Mouse (Mus musculus): Measurements from ENCODE around the gene Dapk1. TPM values are rescaled to one million over a fixed set of nuclear protein-coding genes. Genes with fewer than 3 reads are reported as not detected.

Dapk1 gene
- polyA plus RNA-seq, 1 experiment from 2014 or later: 8.8 TPM

DNA sequence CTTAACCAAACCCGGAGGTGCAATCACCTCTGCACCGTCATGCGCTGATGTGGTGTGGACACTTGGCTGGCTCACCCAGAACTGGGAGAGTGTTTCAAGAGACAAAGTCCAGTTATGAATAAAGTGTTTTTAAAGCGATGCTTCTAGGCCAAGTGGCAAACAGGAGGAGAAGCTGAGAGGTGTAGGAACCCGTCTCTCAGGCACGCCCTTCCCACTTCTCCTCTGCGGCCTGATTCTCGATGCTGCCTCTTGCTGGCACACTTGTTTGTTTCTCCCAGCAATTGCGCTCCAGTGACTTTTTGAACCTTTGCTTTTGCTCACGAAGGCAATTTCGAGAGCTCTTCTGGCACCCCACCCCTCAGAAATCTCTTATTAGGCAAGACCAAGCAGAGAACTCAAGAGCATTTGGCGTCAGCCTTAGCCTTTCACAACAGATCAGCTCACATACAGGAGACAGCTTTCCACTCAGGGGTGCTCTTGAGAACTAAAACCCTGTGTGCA is 100.0 kb downstream of the Dapk1 start:
- Histone ChIP-seq H3K27me3 (replicated peaks) (no peaks in the 10 kb centered on the region), H3K36me3 (peaks cover 15% of the 10 kb centered on the region; the same call in 1 of the 2 replicates), H3K4me3 (no peak overlapping the region), H3K27ac (no peak overlapping the region), H3K4me2 (no peak overlapping the region), H3K4me1 (peaks cover under 1% of the 10 kb centered on the region; the same call in 1 of the 2 replicates), H3K9me3 (replicated peaks) (no peaks in the 10 kb centered on the region), H3K9ac (no peak overlapping the region)
- no peak for ATAC-seq
- 86% methylated on average over 12 of the region's 12 CpGs for WGBS (ENCODE audit: insufficient replicate concordance)

DNA sequence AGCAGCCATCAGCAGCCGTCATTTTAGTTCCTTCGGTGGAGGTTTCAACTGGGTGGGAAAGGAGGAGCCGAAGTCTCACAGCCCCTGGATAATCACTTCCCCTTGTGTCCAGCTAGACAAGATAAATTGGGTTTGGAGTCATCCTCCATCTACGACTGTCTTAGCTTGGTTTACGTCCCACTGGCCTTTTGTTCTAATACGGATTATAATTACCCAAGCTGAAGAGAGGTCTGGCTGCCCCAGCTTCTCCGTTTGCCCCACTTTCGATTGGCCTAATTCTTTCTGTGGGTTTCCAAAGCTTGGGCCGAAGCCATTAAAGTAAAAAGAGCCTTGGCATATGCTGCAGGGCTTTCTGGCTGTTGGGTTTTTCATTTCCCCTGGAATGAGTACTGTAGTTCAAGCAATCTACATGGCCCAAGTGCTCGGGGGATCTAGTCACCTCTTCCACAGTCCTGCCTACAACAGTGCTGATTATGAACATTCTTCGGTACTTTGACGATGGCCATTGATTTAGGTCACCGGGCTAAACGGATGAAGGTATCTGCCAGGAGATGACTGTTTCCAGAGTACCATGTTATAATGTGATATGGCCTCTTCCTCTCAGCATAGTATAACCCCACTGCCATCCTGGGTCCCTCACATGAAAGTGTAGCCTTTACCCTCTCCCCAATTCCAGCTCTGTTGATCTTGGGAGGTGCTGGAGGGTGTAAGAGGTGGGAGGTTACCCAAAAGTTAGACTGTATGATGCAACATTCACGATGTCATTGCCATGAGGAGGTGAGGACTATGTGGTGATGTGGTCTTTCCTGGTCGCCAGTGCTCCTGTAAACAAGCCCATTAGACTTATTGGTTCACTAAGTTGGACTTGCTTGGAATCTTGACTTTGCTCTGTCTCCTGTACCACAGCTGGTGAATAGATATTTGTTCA is 106.1 kb downstream of the Dapk1 start:
- Histone ChIP-seq H3K27ac (no peak overlapping the region), H3K36me3 (0 out of 2 replicates have a peak, but pooled peaks cover 10% of the 10 kb centered on the region), H3K4me1 (peaks cover 15% of the 10 kb centered on the region; the same call in 1 of the 2 replicates), H3K4me2 (no peak overlapping the region), H3K9ac (no peak overlapping the region), H3K27me3 (replicated peaks) (no peaks in the 10 kb centered on the region), H3K9me3 (replicated peaks) (no peaks in the 10 kb centered on the region), H3K4me3 (no peak overlapping the region)
- 75% methylated on average over 16 of the region's 16 CpGs for WGBS (ENCODE audit: insufficient replicate concordance)
- peak; percentile 10; the same call in 1 of the 2 replicates for ATAC-seq

DNA sequence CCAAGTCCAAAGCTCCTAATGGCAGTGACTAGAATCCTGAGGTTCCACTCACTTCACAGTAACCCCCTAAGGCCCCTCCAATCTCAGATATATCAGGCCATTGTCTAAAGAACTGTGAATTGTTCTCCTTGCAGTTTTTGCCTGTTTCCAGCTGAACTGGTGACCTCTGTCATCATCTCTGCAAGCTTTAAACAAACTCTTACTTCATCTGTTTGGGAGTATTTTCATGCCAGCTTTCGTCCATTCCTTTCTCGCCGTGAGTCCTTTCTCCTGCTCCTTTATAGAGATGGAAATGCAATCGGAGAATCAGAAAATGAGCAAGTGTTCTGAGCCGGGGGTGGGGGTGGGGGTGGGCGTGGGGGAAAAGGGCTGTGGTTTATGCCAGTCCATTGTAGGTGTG is 107.4 kb downstream of the Dapk1 start:
- Histone ChIP-seq H3K9me3 (replicated peaks) (no peaks in the 10 kb centered on the region), H3K27me3 (replicated peaks) (no peaks in the 10 kb centered on the region), H3K27ac (no peak overlapping the region), H3K36me3 (0 out of 2 replicates have a peak, but pooled peaks cover 8% of the 10 kb centered on the region), H3K4me3 (no peak overlapping the region), H3K9ac (no peak overlapping the region), H3K4me2 (no peak overlapping the region), H3K4me1 (peaks cover 15% of the 10 kb centered on the region; the same call in 1 of the 2 replicates)
- WGBS (ENCODE audit: insufficient replicate concordance): 69% methylated on average over 6 of the region's 6 CpGs
- no peak for ATAC-seq

DNA sequence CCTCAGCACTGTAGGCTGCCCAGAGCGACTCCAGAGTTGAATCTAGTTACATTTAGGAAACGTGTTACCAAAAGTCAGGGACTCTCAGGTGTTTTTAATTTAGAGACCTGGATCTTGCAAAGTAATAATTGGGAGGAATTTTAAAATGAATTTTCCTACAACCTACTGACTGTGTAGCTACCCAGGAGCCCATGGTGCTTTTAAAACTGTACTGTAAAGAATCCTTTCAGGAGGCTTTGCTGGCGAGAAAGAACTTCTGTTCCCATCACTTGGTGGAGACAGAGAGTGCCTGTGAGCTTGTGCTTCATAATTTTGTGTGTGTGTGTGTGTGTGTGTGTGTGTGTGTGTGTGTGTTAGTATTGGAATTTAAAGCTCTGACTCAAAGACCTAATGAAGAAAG is 109.2 kb downstream of the Dapk1 start:
- WGBS (ENCODE audit: insufficient replicate concordance): 72% methylated on average over 3 of the region's 3 CpGs

DNA sequence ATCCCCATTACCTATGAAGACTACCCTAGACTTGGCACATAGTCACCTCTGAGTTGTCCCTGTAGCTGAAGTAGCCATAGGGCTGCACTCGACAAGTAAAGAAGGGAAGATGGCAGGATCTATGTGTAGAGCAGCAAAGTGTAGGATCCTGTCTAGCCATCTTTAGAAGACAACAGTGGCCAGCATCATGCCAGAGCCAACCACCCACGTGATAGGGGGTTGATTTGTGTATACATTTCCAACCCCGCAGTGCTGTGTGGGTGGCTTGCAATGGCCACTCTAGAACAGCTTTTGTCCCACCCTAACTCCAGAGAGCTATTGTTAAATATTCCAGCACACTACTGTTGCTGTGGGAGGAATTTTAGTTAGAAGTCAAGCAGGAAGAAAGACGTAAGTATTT is 111.8 kb downstream of the Dapk1 start:
- Histone ChIP-seq H3K9me3 (replicated peaks) (no peaks in the 10 kb centered on the region), H3K36me3 (peaks cover 4% of the 10 kb centered on the region; the same call in 1 of the 2 replicates), H3K4me1 (peaks cover 8% of the 10 kb centered on the region; the same call in 1 of the 2 replicates), H3K27ac (no peak overlapping the region), H3K9ac (no peak overlapping the region), H3K4me3 (no peak overlapping the region), H3K4me2 (no peak overlapping the region), H3K27me3 (replicated peaks) (no peaks in the 10 kb centered on the region)
- 72% methylated on average over 4 of the region's 4 CpGs for WGBS (ENCODE audit: insufficient replicate concordance)
- ATAC-seq: no peak

More for the DNA sequence above, 109.2 kb downstream of the Dapk1 start:
- Histone ChIP-seq H3K27me3 (replicated peaks) (no peaks in the 10 kb centered on the region), H3K9ac (no peak overlapping the region), H3K27ac (no peak overlapping the region), H3K9me3 (replicated peaks) (no peaks in the 10 kb centered on the region), H3K36me3 (no peaks in the 10 kb centered on the region), H3K4me2 (no peak overlapping the region), H3K4me1 (peaks cover 15% of the 10 kb centered on the region; the same call in 1 of the 2 replicates), H3K4me3 (no peak overlapping the region)
- ATAC-seq: no peak

DNA sequence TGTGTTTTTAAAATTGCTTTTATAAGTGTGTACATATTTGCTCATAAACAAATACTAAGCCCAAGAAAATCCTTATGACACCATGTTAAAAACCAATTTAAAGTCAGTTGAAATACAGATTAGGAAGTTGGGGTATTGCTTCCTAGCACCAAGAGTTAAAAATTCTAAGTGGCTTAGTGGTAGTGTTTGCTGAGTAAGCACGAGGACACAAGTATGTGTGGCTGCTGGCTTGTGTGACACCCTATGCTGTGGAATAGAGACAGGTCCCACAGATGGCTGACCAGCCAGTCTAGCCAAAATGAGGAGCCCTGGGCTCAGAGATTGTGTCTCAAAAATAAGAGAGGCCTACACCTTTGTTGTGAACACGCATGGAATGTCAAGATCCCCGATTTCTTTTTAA is 114.4 kb downstream of the Dapk1 start:
- H3K4me3 ChIP-seq: no peak overlapping the region
- peaks cover 21% of the 10 kb centered on the region; the same call in 1 of the 2 replicates for H3K36me3 ChIP-seq
- no peak for ATAC-seq
- no peak overlapping the region for H3K9ac ChIP-seq
- no peak overlapping the region for H3K4me2 ChIP-seq
- no peaks in the 10 kb centered on the region for H3K27me3 ChIP-seq (replicated peaks)
- no peak overlapping the region for H3K27ac ChIP-seq
- 67% methylated on average over 3 of the region's 3 CpGs for WGBS (ENCODE audit: insufficient replicate concordance)
- H3K4me1 ChIP-seq: no peaks in the 10 kb centered on the region
- no peaks in the 10 kb centered on the region for H3K9me3 ChIP-seq (replicated peaks)

DNA sequence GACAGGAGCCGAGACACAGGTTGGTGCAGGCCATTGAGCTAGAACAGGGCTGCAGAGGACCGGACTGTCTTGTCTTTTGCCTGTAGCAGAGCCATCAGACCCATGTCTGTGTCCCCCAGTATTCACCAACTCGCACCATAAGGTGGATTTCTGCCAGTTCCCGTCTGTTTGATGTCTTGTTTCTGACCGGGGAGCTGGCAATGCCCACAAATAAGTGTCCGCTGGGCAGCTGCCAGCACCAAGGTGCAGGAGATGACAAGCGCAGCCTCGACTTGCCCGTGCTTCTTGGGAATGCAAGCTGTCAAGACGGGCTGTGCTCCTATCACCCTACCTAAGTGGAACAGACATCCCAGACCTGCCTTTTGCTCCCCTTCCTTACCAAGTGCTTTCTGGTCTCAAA is 115.7 kb downstream of the Dapk1 start:
- 81% methylated on average over 10 of the region's 10 CpGs for WGBS (ENCODE audit: insufficient replicate concordance)
- Histone ChIP-seq H3K4me3 (no peak overlapping the region), H3K4me2 (no peak overlapping the region), H3K27ac (no peak overlapping the region), H3K4me1 (no peaks in the 10 kb centered on the region), H3K9me3 (replicated peaks) (no peaks in the 10 kb centered on the region), H3K36me3 (peaks cover 26% of the 10 kb centered on the region; the same call in 1 of the 2 replicates), H3K27me3 (replicated peaks) (no peaks in the 10 kb centered on the region), H3K9ac (no peak overlapping the region)
- ATAC-seq: no peak

DNA sequence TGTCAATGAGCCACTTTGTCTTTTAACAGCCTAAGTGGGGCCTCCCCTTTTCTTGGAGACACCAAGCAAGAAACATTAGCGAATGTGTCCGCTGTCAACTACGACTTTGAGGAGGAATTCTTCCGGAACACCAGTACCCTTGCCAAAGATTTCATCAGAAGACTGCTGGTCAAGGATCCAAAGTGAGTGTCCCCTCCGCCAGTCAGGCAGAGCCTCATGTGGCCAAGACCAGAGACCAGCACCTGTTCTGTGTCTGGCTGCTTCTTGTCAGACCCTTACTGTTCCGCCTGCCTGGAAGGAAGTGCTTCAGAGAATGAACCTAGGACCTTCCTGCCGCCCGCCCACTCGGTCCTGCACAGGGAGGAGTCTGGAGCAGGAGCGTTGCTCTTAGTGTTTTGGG is 117.8 kb downstream of the Dapk1 start:
- Histone ChIP-seq H3K27me3 (replicated peaks) (no peaks in the 10 kb centered on the region), H3K9me3 (replicated peaks) (no peaks in the 10 kb centered on the region), H3K4me2 (no peak overlapping the region), H3K36me3 (peaks cover 37% of the 10 kb centered on the region), H3K9ac (no peak overlapping the region), H3K4me3 (no peak overlapping the region), H3K27ac (no peak overlapping the region), H3K4me1 (no peaks in the 10 kb centered on the region)
- no peak for ATAC-seq
- WGBS (ENCODE audit: insufficient replicate concordance): 75% methylated on average over 10 of the region's 10 CpGs

DNA sequence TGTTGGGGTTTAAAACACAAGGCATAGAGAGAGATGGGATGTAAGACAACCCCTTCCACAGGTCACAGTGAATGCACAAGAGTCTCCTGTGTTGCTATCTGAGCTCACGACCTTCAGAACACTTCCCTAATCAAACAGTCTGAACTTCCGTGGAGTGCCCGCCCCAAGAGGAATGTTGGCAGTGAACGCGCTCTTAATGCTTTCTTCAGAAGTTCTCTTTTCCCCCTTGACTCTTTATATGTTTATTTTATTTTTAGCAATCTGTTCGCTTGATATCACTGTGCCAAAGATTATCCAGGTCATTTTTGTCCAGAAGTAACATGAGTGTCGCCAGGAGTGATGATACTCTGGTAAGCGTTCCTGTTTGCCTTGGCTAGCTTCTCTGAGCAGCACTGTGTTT is 121.0 kb downstream of the Dapk1 start:
- Histone ChIP-seq H3K9me3 (replicated peaks) (no peaks in the 10 kb centered on the region), H3K4me3 (no peak overlapping the region), H3K4me2 (no peak overlapping the region), H3K4me1 (no peaks in the 10 kb centered on the region), H3K9ac (no peak overlapping the region), H3K27me3 (replicated peaks) (no peaks in the 10 kb centered on the region), H3K27ac (no peak overlapping the region), H3K36me3 (peaks cover 49% of the 10 kb centered on the region)
- ATAC-seq: no peak
- 68% methylated on average over 8 of the region's 8 CpGs for WGBS (ENCODE audit: insufficient replicate concordance)

DNA sequence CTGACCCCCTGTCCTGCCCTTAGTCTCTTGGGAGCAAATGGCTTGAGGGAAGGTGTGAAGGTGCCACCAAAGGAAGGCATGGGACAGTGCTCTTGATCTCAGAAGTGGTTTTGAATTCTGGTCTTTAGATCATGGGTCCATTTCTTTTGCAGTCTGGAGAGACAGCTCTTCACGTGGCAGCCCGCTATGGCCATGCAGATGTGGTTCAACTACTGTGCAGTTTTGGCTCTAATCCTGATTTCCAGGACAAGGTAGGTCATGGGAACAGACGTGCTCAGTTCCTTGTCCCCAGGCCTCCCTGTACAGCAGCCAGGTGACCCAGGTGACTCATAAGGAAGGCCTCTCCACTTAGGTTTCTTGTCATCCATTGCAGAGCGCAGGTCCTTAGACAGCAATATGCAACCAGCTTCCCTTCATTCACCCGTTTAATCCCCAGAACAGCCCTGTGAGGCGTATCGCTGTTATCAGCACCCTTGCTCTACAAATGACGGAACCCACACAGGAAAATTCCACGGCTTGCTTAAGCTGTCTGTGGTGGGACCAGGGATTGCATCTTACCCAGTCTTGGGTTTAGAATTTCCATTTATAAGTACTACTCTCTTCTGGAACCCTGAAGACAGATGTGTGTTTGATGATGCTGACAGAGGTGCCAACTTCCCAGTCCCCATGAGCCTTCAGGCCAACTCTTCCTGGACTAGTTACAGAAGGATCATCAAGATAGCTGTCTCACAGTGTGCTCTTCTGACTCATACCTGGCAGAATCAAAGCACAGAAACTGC is 126.7 kb downstream of the Dapk1 start:
- Histone ChIP-seq H3K27ac (no peak overlapping the region), H3K4me3 (no peak overlapping the region), H3K36me3 (peaks cover 46% of the 10 kb centered on the region), H3K4me1 (no peaks in the 10 kb centered on the region), H3K4me2 (no peak overlapping the region), H3K9me3 (replicated peaks) (no peaks in the 10 kb centered on the region), H3K9ac (no peak overlapping the region), H3K27me3 (replicated peaks) (no peaks in the 10 kb centered on the region)
- 78% methylated on average over 9 of the region's 9 CpGs for WGBS (ENCODE audit: insufficient replicate concordance)
- no peak for ATAC-seq

DNA sequence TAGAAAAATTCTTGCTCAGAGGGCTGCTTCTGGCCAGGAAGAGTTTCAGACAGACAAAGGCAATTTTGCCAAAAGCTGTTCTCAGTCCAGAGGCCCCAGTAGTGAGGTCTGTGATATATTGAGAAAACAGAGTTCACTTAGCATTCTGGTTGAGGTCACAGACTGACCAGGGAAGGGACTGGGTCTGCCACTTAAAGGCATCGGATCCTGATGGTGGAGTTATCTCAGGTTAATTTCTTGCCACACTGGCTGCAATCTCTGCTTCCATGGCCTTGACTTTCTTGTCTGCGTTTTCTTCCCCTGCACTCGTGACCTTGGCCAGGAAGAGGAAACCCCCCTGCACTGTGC is 127.3 kb downstream of the Dapk1 start:
- no peaks in the 10 kb centered on the region for H3K9me3 ChIP-seq (replicated peaks)
- peaks cover 43% of the 10 kb centered on the region for H3K36me3 ChIP-seq
- H3K4me1 ChIP-seq: no peaks in the 10 kb centered on the region
- H3K9ac ChIP-seq: no peak overlapping the region
- ATAC-seq: no peak
- no peak overlapping the region for H3K4me2 ChIP-seq
- no peak overlapping the region for H3K4me3 ChIP-seq
- 58% methylated on average over 3 of the region's 3 CpGs for WGBS (ENCODE audit: insufficient replicate concordance)
- H3K27ac ChIP-seq: no peak overlapping the region
- no peaks in the 10 kb centered on the region for H3K27me3 ChIP-seq (replicated peaks)

DNA sequence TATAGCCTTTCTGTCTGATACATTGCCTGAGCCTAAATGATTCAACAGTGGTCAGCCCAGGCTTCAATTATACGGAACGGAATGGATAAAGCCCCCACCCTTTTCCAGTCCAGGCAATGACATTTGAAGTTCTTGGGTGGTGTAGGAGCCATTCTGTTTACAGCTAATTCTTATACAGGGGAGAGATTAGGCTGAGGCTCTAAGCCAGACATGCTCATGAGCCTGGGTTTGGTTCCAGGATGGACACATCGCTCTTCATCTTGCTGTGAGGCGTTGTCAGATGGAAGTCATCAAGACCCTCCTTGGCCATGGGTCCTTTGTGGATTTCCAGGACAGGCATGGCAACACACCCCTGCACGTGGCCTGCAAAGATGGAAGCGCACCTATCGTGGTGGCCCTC is 128.8 kb downstream of the Dapk1 start:
- Histone ChIP-seq H3K36me3 (peaks cover 42% of the 10 kb centered on the region), H3K27me3 (replicated peaks) (no peaks in the 10 kb centered on the region), H3K4me2 (no peak overlapping the region), H3K27ac (no peak overlapping the region), H3K9me3 (replicated peaks) (no peaks in the 10 kb centered on the region), H3K9ac (no peak overlapping the region), H3K4me1 (no peaks in the 10 kb centered on the region), H3K4me3 (no peak overlapping the region)
- 92% methylated on average over 7 of the region's 7 CpGs for WGBS (ENCODE audit: insufficient replicate concordance)
- no peak for ATAC-seq
